8 mouse cellular contexts compared by ENCODE assay signal in genomic region chr13:44804876-44805275, GRCm38 (mm10).
DNase-seq lines count a peak whose midpoint lies in the region; ATAC-seq lines count a peak whose summit lies in the region.
"Had no signal": no experiment of that assay in that cellular context is flagged by ENCODE, and none has a peak within 500 bp of the region (broad histone marks: within the 10 kb centered on the region; RNA-seq: fewer than 3 reads in every experiment).

No protein-coding gene starts in this region.

- no peaks in the 10 kb centered on the region for H3K27me3 ChIP-seq in kidney, embryonic 14.5 days (ENCODE audit: control insufficient read depth, insufficient read depth, low read length)
- H3K27me3 ChIP-seq in limb, embryonic 10.5 days (ENCODE audit: low read depth, poor library complexity, severe bottlenecking) = no peaks in the 10 kb centered on the region
- H3K27me3 ChIP-seq: megakaryocyte, embryonic 14.5 days had no signal

- ATAC-seq in kidney, embryonic 14.5 days (ENCODE audit: low FRiP score, low TSS enrichment) = no peak

- H3K9ac ChIP-seq in kidney, embryonic 14.5 days (ENCODE audit: low read depth, low read length) = no peak overlapping the region

- H3K27ac ChIP-seq in kidney, embryonic 14.5 days (ENCODE audit: low read depth, low read length) = no peak overlapping the region
- no peak overlapping the region for H3K27ac ChIP-seq in limb, embryonic 10.5 days

- no peaks in the 10 kb centered on the region for H3K9me3 ChIP-seq in kidney, embryonic 14.5 days (ENCODE audit: control insufficient read depth, low read length)
- no peaks in the 10 kb centered on the region for H3K9me3 ChIP-seq in limb, embryonic 10.5 days (replicated peaks)
- H3K9me3 ChIP-seq: megakaryocyte, embryonic 14.5 days had no signal

- no peak overlapping the region for H3K4me3 ChIP-seq in kidney, embryonic 14.5 days (ENCODE audit: low read length)
- H3K4me3 ChIP-seq in limb, embryonic 10.5 days = no peak overlapping the region

- DNase-seq in kidney, adult 11 months = peak; percentile 27
- DNase-seq in ES-CJ7 (ENCODE audit: low read depth, low spot score) = peak; percentile 65
- DNase-seq in adrenal gland, postnatal 10 days = peak; percentile 69
- DNase-seq in gastrocnemius, postnatal 10 days = peak; percentile 41
- DNase-seq in limb, embryonic 10.5 days (ENCODE audit: low spot score) = peak; percentile 50
- DNase-seq in right cerebral cortex, postnatal 4 days = peak; percentile 65

- WGBS in kidney, embryonic 14.5 days = 42% methylated on average over 1 of the region's 1 CpGs
- WGBS in limb, embryonic 10.5 days = 69% methylated on average over 1 of the region's 1 CpGs

- no peak overlapping the region for H3K4me2 ChIP-seq in kidney, embryonic 14.5 days (replicated peaks; ENCODE audit: low read depth, low read length)

- H3K4me1 ChIP-seq in kidney, embryonic 14.5 days (ENCODE audit: control insufficient read depth, insufficient read depth, low read length) = no peaks in the 10 kb centered on the region
- H3K4me1 ChIP-seq in limb, embryonic 10.5 days = peaks cover 35% of the 10 kb centered on the region

- no peaks in the 10 kb centered on the region for H3K36me3 ChIP-seq in kidney, embryonic 14.5 days (ENCODE audit: control insufficient read depth, insufficient read depth, low read length)
- no peaks in the 10 kb centered on the region for H3K36me3 ChIP-seq in limb, embryonic 10.5 days
